Mouse (Mus musculus): ENCODE measurements at regions not wholly inside any gene's neighbourhood (a gene's known extent, or its start where the extent isn't known, plus 50 kb on each side); places are given as distances from the start of the nearest gene placed in this dataset.

DNA sequence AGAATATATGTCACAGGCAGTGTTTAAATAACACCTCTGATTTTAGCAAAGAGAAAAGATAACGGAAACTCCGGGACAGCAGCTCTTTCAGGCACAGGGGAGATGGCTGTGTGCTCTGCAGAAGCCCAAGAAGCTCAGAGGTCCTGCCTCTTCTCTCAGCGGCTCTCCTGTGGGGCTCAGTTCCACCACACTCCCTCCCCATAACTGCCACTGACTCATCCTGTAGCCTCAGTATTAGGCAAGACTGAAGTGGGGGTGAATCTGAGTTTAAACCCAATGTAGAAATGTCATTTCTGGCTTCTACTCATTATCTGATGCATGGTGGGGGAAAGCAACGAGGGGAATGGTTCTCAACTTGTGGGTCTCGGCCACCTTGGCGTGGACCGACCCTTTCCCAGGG, 114.3 kb downstream of the Spata18 start:
- TF ChIP-seq CTCF (IDR thresholded peaks at IDR 0.05; ENCODE audit: low read depth, low read length) (no peak), POLR2A (IDR thresholded peaks at IDR 0.05; ENCODE audit: extremely low read depth, insufficient read depth, low read length) (no peak)

Data from liver, adult 2 months (tissue).